Mouse (Mus musculus) brain, embryonic 14.5 days (tissue): ENCODE data around the gene Fxr2.
A peak's percentile ranks its signal among the peaks of the same experiment; 100 is the strongest.

Experiments
- CTCF ChIP-seq: fragments of 200-500 bp; IDR thresholded peaks from 2 replicates; pipeline ENCODE4 v1.5.1; 2012; ENCODE audit warnings: inconsistent platforms, mild to moderate bottlenecking, moderate library complexity, borderline replicate concordance; ENCODE audit not compliant: insufficient read depth, insufficient read length; ENCODE audit errors: extremely low read depth
- POLR2A ChIP-seq: fragments of 200-500 bp; IDR thresholded peaks from 2 replicates; pipeline ENCODE4 v1.6.1; 2012; ENCODE audit warnings: mild to moderate bottlenecking, inconsistent platforms, borderline replicate concordance; ENCODE audit not compliant: poor library complexity, insufficient read depth, insufficient read length, severe bottlenecking; ENCODE audit errors: extremely low read depth

- peak; percentile 80 for TF ChIP-seq CTCF
- TF ChIP-seq POLR2A: no peak
Observed at GRCm38 (mm10) chr11:69656617-69657461, 24.0 kb downstream of the Fxr2 start.
